Mouse (Mus musculus): ENCODE measurements around the gene Eddm3b. TPM values are rescaled to one million over a fixed set of nuclear protein-coding genes. Genes with fewer than 3 reads are reported as not detected.
"Not testable (repeated sequence)": the region's sequence is repeated elsewhere in the genome, so short reads cannot be mapped to it uniquely, and the experiment has no call there.

The Eddm3b gene
- total and polyA plus RNA-seq, 2 experiments from 2014 or later: 0.22 TPM; not detected in 1

GRCm38 (mm10) chr14:51094096-51094875, 19.9 kb upstream of the Eddm3b start:
- H3K27me3 ChIP-seq (ENCODE audit: insufficient read depth, low read length): no peaks in the 10 kb centered on the region
- H3K9me3 ChIP-seq (ENCODE audit: low read length): no peaks in the 10 kb centered on the region
- no peak overlapping the region for H3K27ac ChIP-seq (ENCODE audit: low read depth, low read length)
- TF ChIP-seq CTCF (IDR thresholded peaks at IDR 0.05; ENCODE audit: low read depth): no peak
- no peak overlapping the region for H3K4me2 ChIP-seq (ENCODE audit: low read depth)
- no peak overlapping the region for H3K4me3 ChIP-seq (ENCODE audit: low read depth, low read length)
- no peaks in the 10 kb centered on the region for H3K4me1 ChIP-seq (ENCODE audit: insufficient read depth)
- no peaks in the 10 kb centered on the region for H3K36me3 ChIP-seq (ENCODE audit: insufficient read depth)
- no peak for ATAC-seq
- DNase-seq: peak; percentile 15
- WGBS: 56% methylated on average over 5 of the region's 5 CpGs
- no peak overlapping the region for H3K9ac ChIP-seq

- no peaks in the 10 kb centered on the region for H3K9me3 ChIP-seq (ENCODE audit: low read length)
- H3K4me3 ChIP-seq (ENCODE audit: low read depth, low read length): no peak overlapping the region
- H3K27me3 ChIP-seq (ENCODE audit: insufficient read depth, low read length): no peaks in the 10 kb centered on the region
- 73% methylated on average over 9 of the region's 9 CpGs for WGBS
- no peak overlapping the region for H3K9ac ChIP-seq
- no peaks in the 10 kb centered on the region for H3K36me3 ChIP-seq (ENCODE audit: insufficient read depth)
- H3K27ac ChIP-seq (ENCODE audit: low read depth, low read length): no peak overlapping the region
- H3K4me2 ChIP-seq (ENCODE audit: low read depth): no peak overlapping the region
- DNase-seq: no peak
- ATAC-seq: no peak
- TF ChIP-seq CTCF (IDR thresholded peaks at IDR 0.05; ENCODE audit: low read depth): no peak
- H3K4me1 ChIP-seq (ENCODE audit: insufficient read depth): no peaks in the 10 kb centered on the region
Observed at GRCm38 (mm10) chr14:51094921-51095320, 19.3 kb upstream of the Eddm3b start.

GRCm38 (mm10) chr14:51095736-51096524, 18.3 kb upstream of the Eddm3b start:
- Histone ChIP-seq H3K9ac (no peak overlapping the region), H3K36me3 (ENCODE audit: insufficient read depth) (no peaks in the 10 kb centered on the region), H3K4me1 (ENCODE audit: insufficient read depth) (no peaks in the 10 kb centered on the region), H3K27ac (ENCODE audit: low read depth, low read length) (no peak overlapping the region), H3K27me3 (ENCODE audit: insufficient read depth, low read length) (no peaks in the 10 kb centered on the region), H3K4me3 (ENCODE audit: low read depth, low read length) (no peak overlapping the region), H3K4me2 (ENCODE audit: low read depth) (no peak overlapping the region), H3K9me3 (ENCODE audit: low read length) (no peaks in the 10 kb centered on the region)
- no peak for TF ChIP-seq CTCF (IDR thresholded peaks at IDR 0.05; ENCODE audit: low read depth)
- 66% methylated on average over 9 of the region's 9 CpGs for whole genome bisulfite sequencing
- no peak for DNase-seq
- ATAC-seq: no peak

GRCm38 (mm10) chr14:51098300-51098699, 15.9 kb upstream of the Eddm3b start:
- not testable (repeated sequence) for H3K9ac ChIP-seq; H3K9me3 ChIP-seq (ENCODE audit: low read length); H3K27ac ChIP-seq (ENCODE audit: low read depth, low read length); H3K36me3 ChIP-seq (ENCODE audit: insufficient read depth); H3K4me1 ChIP-seq (ENCODE audit: insufficient read depth); H3K4me2 ChIP-seq (ENCODE audit: low read depth); H3K27me3 ChIP-seq (ENCODE audit: insufficient read depth, low read length); H3K4me3 ChIP-seq (ENCODE audit: low read depth, low read length)
- 16% methylated on average over 1 of the region's 1 CpGs for WGBS
- peak; percentile 79 for TF ChIP-seq CTCF (IDR thresholded peaks at IDR 0.05; ENCODE audit: low read depth)
- ATAC-seq (peak; percentile 50; the same call in 1 of the 2 replicates), DNase-seq (peak; percentile 74)

GRCm38 (mm10) chr14:51098921-51099320, 15.3 kb upstream of the Eddm3b start:
- no peak overlapping the region for H3K27ac ChIP-seq (ENCODE audit: low read depth, low read length)
- H3K4me3 ChIP-seq (ENCODE audit: low read depth, low read length): no peak overlapping the region
- TF ChIP-seq CTCF (IDR thresholded peaks at IDR 0.05; ENCODE audit: low read depth): no peak
- no peaks in the 10 kb centered on the region for H3K9me3 ChIP-seq (ENCODE audit: low read length)
- ATAC-seq (no peak), DNase-seq (no peak)
- H3K4me1 ChIP-seq (ENCODE audit: insufficient read depth): no peaks in the 10 kb centered on the region
- H3K4me2 ChIP-seq (ENCODE audit: low read depth): no peak overlapping the region
- WGBS: 95% methylated on average over 11 of the region's 11 CpGs
- H3K27me3 ChIP-seq (ENCODE audit: insufficient read depth, low read length): no peaks in the 10 kb centered on the region
- H3K36me3 ChIP-seq (ENCODE audit: insufficient read depth): no peaks in the 10 kb centered on the region
- no peak overlapping the region for H3K9ac ChIP-seq

- Histone ChIP-seq H3K27me3 (ENCODE audit: insufficient read depth, low read length) (no peaks in the 10 kb centered on the region), H3K36me3 (ENCODE audit: insufficient read depth) (no peaks in the 10 kb centered on the region), H3K4me2 (ENCODE audit: low read depth) (no peak overlapping the region), H3K9me3 (ENCODE audit: low read length) (no peaks in the 10 kb centered on the region), H3K27ac (ENCODE audit: low read depth, low read length) (no peak overlapping the region), H3K4me1 (ENCODE audit: insufficient read depth) (no peaks in the 10 kb centered on the region), H3K4me3 (ENCODE audit: low read depth, low read length) (no peak overlapping the region), H3K9ac (no peak overlapping the region)
- TF ChIP-seq CTCF (IDR thresholded peaks at IDR 0.05; ENCODE audit: low read depth): no peak
- ATAC-seq: no peak
- 74% methylated on average over 9 of the region's 9 CpGs for WGBS
- DNase-seq: no peak
Observed at GRCm38 (mm10) chr14:51101284-51101683, 12.9 kb upstream of the Eddm3b start.

GRCm38 (mm10) chr14:51103217-51103616, 11.0 kb upstream of the Eddm3b start:
- no peak overlapping the region for H3K4me3 ChIP-seq (ENCODE audit: low read depth, low read length)
- H3K4me2 ChIP-seq (ENCODE audit: low read depth): no peak overlapping the region
- H3K4me1 ChIP-seq (ENCODE audit: insufficient read depth): no peaks in the 10 kb centered on the region
- no peaks in the 10 kb centered on the region for H3K36me3 ChIP-seq (ENCODE audit: insufficient read depth)
- peak; percentile 45; the same call in 1 of the 2 replicates for ATAC-seq
- H3K9me3 ChIP-seq (ENCODE audit: low read length): no peaks in the 10 kb centered on the region
- WGBS: 37% methylated on average over 3 of the region's 3 CpGs
- no peaks in the 10 kb centered on the region for H3K27me3 ChIP-seq (ENCODE audit: insufficient read depth, low read length)
- peak; percentile 73 for DNase-seq
- peak; percentile 89 for TF ChIP-seq CTCF (IDR thresholded peaks at IDR 0.05; ENCODE audit: low read depth)
- no peak overlapping the region for H3K27ac ChIP-seq (ENCODE audit: low read depth, low read length)
- H3K9ac ChIP-seq: no peak overlapping the region
